Mouse (Mus musculus): ENCODE measurements around the gene Asphd1. TPM values are rescaled to one million over a fixed set of nuclear protein-coding genes. Genes with fewer than 3 reads are reported as not detected.

The Asphd1 gene
- polyA plus RNA-seq, 1 experiment from 2014 or later = 1.5 TPM

GRCm38 (mm10) chr7:126976878-126977459 is 27.6 kb upstream of the Asphd1 start:
- Histone ChIP-seq H3K9me3 (ENCODE audit: control insufficient read depth, low read length) (no peaks in the 10 kb centered on the region), H3K9ac (ENCODE audit: low read length) (peak overlapping the region; percentile 89), H3K36me3 (ENCODE audit: control insufficient read depth, insufficient read depth, low read length) (peaks cover 11% of the 10 kb centered on the region), H3K27ac (ENCODE audit: low read depth, low read length) (no peak overlapping the region; the same call in 1 of the 2 replicates), H3K4me3 (ENCODE audit: low read depth, low read length) (peak overlapping the region; percentile 76), H3K4me2 (peak overlapping the region; percentile 85), H3K4me1 (ENCODE audit: control insufficient read depth, insufficient read depth, low read length) (peaks cover 8% of the 10 kb centered on the region), H3K27me3 (ENCODE audit: control insufficient read depth, insufficient read depth, low read length) (no peaks in the 10 kb centered on the region)
- DNase-seq (ENCODE audit: low spot score, missing footprints) = no peak
- WGBS = 31% methylated on average over 14 of the region's 14 CpGs
- ATAC-seq (ENCODE audit: low FRiP score) = peak; percentile 3; the same call in 1 of the 2 replicates

- H3K27me3 ChIP-seq (ENCODE audit: control insufficient read depth, insufficient read depth, low read length) = no peaks in the 10 kb centered on the region
- peak within 1 kb of the TSS; percentile 89 for H3K9ac ChIP-seq (ENCODE audit: low read length)
- peaks cover 11% of the 10 kb centered on the region for H3K36me3 ChIP-seq (ENCODE audit: control insufficient read depth, insufficient read depth, low read length)
- peak within 1 kb of the TSS; percentile 76 for H3K4me3 ChIP-seq (ENCODE audit: low read depth, low read length)
- ATAC-seq (ENCODE audit: low FRiP score) = peak; percentile 96
- H3K27ac ChIP-seq (ENCODE audit: low read depth, low read length) = peak within 1 kb of the TSS; percentile 93
- no peaks in the 10 kb centered on the region for H3K9me3 ChIP-seq (ENCODE audit: control insufficient read depth, low read length)
- under 1% methylated on average over 55 of the region's 55 CpGs for WGBS
- peaks cover 8% of the 10 kb centered on the region for H3K4me1 ChIP-seq (ENCODE audit: control insufficient read depth, insufficient read depth, low read length)
- peak within 1 kb of the TSS; percentile 85 for H3K4me2 ChIP-seq
- peak; percentile 100 for DNase-seq (ENCODE audit: low spot score, missing footprints)
These were observed 26.8 kb upstream of the Asphd1 start, which contains the start of gene Cdiptos for GRCm38 (mm10) chr7:126975950-126976866. Gene Cdiptos (minus strand): TSS chr7:126976098.

GRCm38 (mm10) chr7:126975893-126975949 is 26.3 kb upstream of the Asphd1 start, which contains the start of gene Cdipt:
Gene Cdipt (plus strand): TSS chr7:126975914.
- Histone ChIP-seq H3K27me3 (ENCODE audit: control insufficient read depth, insufficient read depth, low read length) (no peaks in the 10 kb centered on the region), H3K9me3 (ENCODE audit: control insufficient read depth, low read length) (no peaks in the 10 kb centered on the region), H3K4me1 (ENCODE audit: control insufficient read depth, insufficient read depth, low read length) (peaks cover 8% of the 10 kb centered on the region), H3K27ac (ENCODE audit: low read depth, low read length) (peak within 1 kb of the TSS; percentile 93), H3K4me3 (ENCODE audit: low read depth, low read length) (peak within 1 kb of the TSS; percentile 76), H3K9ac (ENCODE audit: low read length) (peak within 1 kb of the TSS; percentile 89), H3K4me2 (peak within 1 kb of the TSS; percentile 85), H3K36me3 (ENCODE audit: control insufficient read depth, insufficient read depth, low read length) (peaks cover 11% of the 10 kb centered on the region)
- DNase-seq (ENCODE audit: low spot score, missing footprints) (no peak), ATAC-seq (ENCODE audit: low FRiP score) (no peak)
- WGBS = 9% methylated on average over 1 of the region's 1 CpGs

GRCm38 (mm10) chr7:126975493-126975892 is 26.1 kb upstream of the Asphd1 start:
- Histone ChIP-seq H3K4me3 (ENCODE audit: low read depth, low read length) (peak overlapping the region; percentile 76), H3K9ac (ENCODE audit: low read length) (peak overlapping the region; percentile 16; the same call in 1 of the 2 replicates), H3K4me1 (ENCODE audit: control insufficient read depth, insufficient read depth, low read length) (peaks cover 8% of the 10 kb centered on the region), H3K9me3 (ENCODE audit: control insufficient read depth, low read length) (no peaks in the 10 kb centered on the region), H3K27ac (ENCODE audit: low read depth, low read length) (no peak overlapping the region), H3K36me3 (ENCODE audit: control insufficient read depth, insufficient read depth, low read length) (peaks cover 11% of the 10 kb centered on the region), H3K4me2 (peak overlapping the region; percentile 30; the same call in 1 of the 2 replicates), H3K27me3 (ENCODE audit: control insufficient read depth, insufficient read depth, low read length) (no peaks in the 10 kb centered on the region)
- WGBS = 12% methylated on average over 8 of the region's 8 CpGs
- no peak for ATAC-seq (ENCODE audit: low FRiP score)
- peak; percentile 86 for DNase-seq (ENCODE audit: low spot score, missing footprints)

- WGBS = 69% methylated on average over 6 of the region's 6 CpGs
- no peak for ATAC-seq (ENCODE audit: low FRiP score)
- Histone ChIP-seq H3K27ac (ENCODE audit: low read depth, low read length) (no peak overlapping the region), H3K4me3 (ENCODE audit: low read depth, low read length) (no peak overlapping the region), H3K4me1 (ENCODE audit: control insufficient read depth, insufficient read depth, low read length) (no peaks in the 10 kb centered on the region), H3K36me3 (ENCODE audit: control insufficient read depth, insufficient read depth, low read length) (no peaks in the 10 kb centered on the region), H3K9ac (ENCODE audit: low read length) (no peak overlapping the region), H3K4me2 (no peak overlapping the region), H3K27me3 (ENCODE audit: control insufficient read depth, insufficient read depth, low read length) (peaks cover 4% of the 10 kb centered on the region), H3K9me3 (ENCODE audit: control insufficient read depth, low read length) (no peaks in the 10 kb centered on the region)
- no peak for DNase-seq (ENCODE audit: low spot score, missing footprints)
These were observed 18.0 kb upstream of the Asphd1 start for GRCm38 (mm10) chr7:126967361-126967760.

GRCm38 (mm10) chr7:126965568-126965967 is 16.2 kb upstream of the Asphd1 start:
- 73% methylated on average over 3 of the region's 3 CpGs for WGBS
- no peak for DNase-seq (ENCODE audit: low spot score, missing footprints)
- no peak overlapping the region for H3K9ac ChIP-seq (ENCODE audit: low read length)
- H3K36me3 ChIP-seq (ENCODE audit: control insufficient read depth, insufficient read depth, low read length) = no peaks in the 10 kb centered on the region
- H3K27ac ChIP-seq (ENCODE audit: low read depth, low read length) = no peak overlapping the region
- H3K27me3 ChIP-seq (ENCODE audit: control insufficient read depth, insufficient read depth, low read length) = peaks cover 6% of the 10 kb centered on the region
- H3K9me3 ChIP-seq (ENCODE audit: control insufficient read depth, low read length) = no peaks in the 10 kb centered on the region
- H3K4me3 ChIP-seq (ENCODE audit: low read depth, low read length) = no peak overlapping the region
- ATAC-seq (ENCODE audit: low FRiP score) = no peak
- no peak overlapping the region for H3K4me2 ChIP-seq
- H3K4me1 ChIP-seq (ENCODE audit: control insufficient read depth, insufficient read depth, low read length) = no peaks in the 10 kb centered on the region

- Histone ChIP-seq H3K9ac (ENCODE audit: low read length) (no peak overlapping the region), H3K27ac (ENCODE audit: low read depth, low read length) (no peak overlapping the region), H3K4me1 (ENCODE audit: control insufficient read depth, insufficient read depth, low read length) (no peaks in the 10 kb centered on the region), H3K36me3 (ENCODE audit: control insufficient read depth, insufficient read depth, low read length) (no peaks in the 10 kb centered on the region), H3K9me3 (ENCODE audit: control insufficient read depth, low read length) (no peaks in the 10 kb centered on the region), H3K27me3 (ENCODE audit: control insufficient read depth, insufficient read depth, low read length) (peaks cover 6% of the 10 kb centered on the region), H3K4me2 (0 out of 2 replicates have a peak overlapping the region, but pooled peaks have one; percentile 2), H3K4me3 (ENCODE audit: low read depth, low read length) (no peak overlapping the region)
- ATAC-seq (ENCODE audit: low FRiP score) (no peak), DNase-seq (ENCODE audit: low spot score, missing footprints) (no peak)
- WGBS = 26% methylated on average over 19 of the region's 19 CpGs
These were observed 14.3 kb upstream of the Asphd1 start for GRCm38 (mm10) chr7:126963548-126964286.

- DNase-seq (ENCODE audit: low spot score, missing footprints) (peak; percentile 21), ATAC-seq (ENCODE audit: low FRiP score) (no peak)
- H3K27me3 ChIP-seq (ENCODE audit: control insufficient read depth, insufficient read depth, low read length) = peaks cover 6% of the 10 kb centered on the region
- H3K4me1 ChIP-seq (ENCODE audit: control insufficient read depth, insufficient read depth, low read length) = no peaks in the 10 kb centered on the region
- no peaks in the 10 kb centered on the region for H3K36me3 ChIP-seq (ENCODE audit: control insufficient read depth, insufficient read depth, low read length)
- no peak overlapping the region for H3K4me2 ChIP-seq
- H3K27ac ChIP-seq (ENCODE audit: low read depth, low read length) = no peak overlapping the region
- H3K9me3 ChIP-seq (ENCODE audit: control insufficient read depth, low read length) = no peaks in the 10 kb centered on the region
- H3K4me3 ChIP-seq (ENCODE audit: low read depth, low read length) = no peak overlapping the region
- 92% methylated on average over 4 of the region's 4 CpGs for WGBS
- no peak overlapping the region for H3K9ac ChIP-seq (ENCODE audit: low read length)
These were observed 12.6 kb upstream of the Asphd1 start for GRCm38 (mm10) chr7:126961965-126962364.

- ATAC-seq (ENCODE audit: low FRiP score) (no peak), DNase-seq (ENCODE audit: low spot score, missing footprints) (no peak)
- H3K27ac ChIP-seq (ENCODE audit: low read depth, low read length) = no peak overlapping the region
- no peaks in the 10 kb centered on the region for H3K9me3 ChIP-seq (ENCODE audit: control insufficient read depth, low read length)
- H3K4me1 ChIP-seq (ENCODE audit: control insufficient read depth, insufficient read depth, low read length) = no peaks in the 10 kb centered on the region
- WGBS = 85% methylated on average over 5 of the region's 5 CpGs
- H3K4me2 ChIP-seq = no peak overlapping the region
- no peak overlapping the region for H3K9ac ChIP-seq (ENCODE audit: low read length)
- H3K36me3 ChIP-seq (ENCODE audit: control insufficient read depth, insufficient read depth, low read length) = no peaks in the 10 kb centered on the region
- H3K27me3 ChIP-seq (ENCODE audit: control insufficient read depth, insufficient read depth, low read length) = peaks cover 6% of the 10 kb centered on the region
- H3K4me3 ChIP-seq (ENCODE audit: low read depth, low read length) = no peak overlapping the region
These were observed 11.7 kb upstream of the Asphd1 start for GRCm38 (mm10) chr7:126961095-126961494.
